Mouse (Mus musculus): ENCODE measurements at regions not wholly inside any gene's neighbourhood (a gene's known extent, or its start where the extent isn't known, plus 50 kb on each side); places are given as distances from the start of the nearest gene placed in this dataset.
A peak's percentile ranks its signal among the peaks of the same experiment; 100 is the strongest.
"Not testable (repeated sequence)": the region's sequence is repeated elsewhere in the genome, so short reads cannot be mapped to it uniquely, and the experiment has no call there.

- Histone ChIP-seq H3K27ac (no peak overlapping the region), H3K36me3 (replicated peaks) (no peaks in the 10 kb centered on the region), H3K4me1 (peaks cover 5% of the 10 kb centered on the region; the same call in 1 of the 2 replicates), H3K27me3 (ENCODE audit: poor library complexity, severe bottlenecking) (no peaks in the 10 kb centered on the region), H3K9me3 (no peaks in the 10 kb centered on the region), H3K4me3 (no peak overlapping the region)
- WGBS: 85% methylated on average over 2 of the region's 2 CpGs
- no peak for DNase-seq (ENCODE audit: extremely low spot score, low spot score)
These were observed 328.3 kb upstream of the Nox3 start for GRCm38 (mm10) chr17:4024384-4024783.

GRCm38 (mm10) chr17:4029202-4029601, 333.1 kb upstream of the Nox3 start:
- Histone ChIP-seq H3K27me3 (ENCODE audit: poor library complexity, severe bottlenecking) (no peaks in the 10 kb centered on the region), H3K27ac (no peak overlapping the region), H3K4me1 (peaks cover 5% of the 10 kb centered on the region; the same call in 1 of the 2 replicates), H3K36me3 (replicated peaks) (no peaks in the 10 kb centered on the region), H3K9me3 (no peaks in the 10 kb centered on the region), H3K4me3 (no peak overlapping the region)
- whole genome bisulfite sequencing: 75% methylated on average over 9 of the region's 9 CpGs
- no peak for DNase-seq (ENCODE audit: extremely low spot score, low spot score)

GRCm38 (mm10) chr17:4034816-4035360, 338.8 kb upstream of the Nox3 start:
- Histone ChIP-seq H3K4me1 (peaks cover 6% of the 10 kb centered on the region), H3K9me3 (no peaks in the 10 kb centered on the region), H3K27me3 (ENCODE audit: poor library complexity, severe bottlenecking) (no peaks in the 10 kb centered on the region), H3K4me3 (no peak overlapping the region), H3K27ac (no peak overlapping the region), H3K36me3 (replicated peaks) (no peaks in the 10 kb centered on the region)
- DNase-seq (ENCODE audit: extremely low spot score, low spot score): no peak
- 82% methylated on average over 3 of the region's 3 CpGs for WGBS

- no peaks in the 10 kb centered on the region for H3K9me3 ChIP-seq
- peak; percentile 29 for DNase-seq (ENCODE audit: extremely low spot score, low spot score)
- H3K4me1 ChIP-seq: peaks cover 16% of the 10 kb centered on the region
- peak overlapping the region; percentile 74 for H3K27ac ChIP-seq
- no peak overlapping the region for H3K4me3 ChIP-seq
- H3K27me3 ChIP-seq (ENCODE audit: poor library complexity, severe bottlenecking): no peaks in the 10 kb centered on the region
- 36% methylated on average over 5 of the region's 5 CpGs for WGBS
- H3K36me3 ChIP-seq (replicated peaks): no peaks in the 10 kb centered on the region
These were observed 344.1 kb upstream of the Nox3 start for GRCm38 (mm10) chr17:4040104-4040664.

GRCm38 (mm10) chr17:4060186-4060585, 364.1 kb upstream of the Nox3 start:
- not testable (repeated sequence) for H3K9me3 ChIP-seq; H3K36me3 ChIP-seq (replicated peaks); H3K27ac ChIP-seq; H3K4me1 ChIP-seq; H3K4me3 ChIP-seq; H3K27me3 ChIP-seq (ENCODE audit: poor library complexity, severe bottlenecking); DNase-seq (ENCODE audit: extremely low spot score, low spot score)

- WGBS: 80% methylated on average over 2 of the region's 2 CpGs
- no peak for DNase-seq (ENCODE audit: extremely low spot score, low spot score)
- H3K9me3 ChIP-seq: no peaks in the 10 kb centered on the region
- no peaks in the 10 kb centered on the region for H3K36me3 ChIP-seq (replicated peaks)
- H3K4me1 ChIP-seq: no peaks in the 10 kb centered on the region
- no peak overlapping the region for H3K27ac ChIP-seq
- no peak overlapping the region for H3K4me3 ChIP-seq
- H3K27me3 ChIP-seq (ENCODE audit: poor library complexity, severe bottlenecking): no peaks in the 10 kb centered on the region
These were observed 377.3 kb upstream of the Nox3 start for GRCm38 (mm10) chr17:4073381-4073780.

GRCm38 (mm10) chr17:4080564-4080963, 384.5 kb upstream of the Nox3 start:
- no peaks in the 10 kb centered on the region for H3K36me3 ChIP-seq (replicated peaks)
- no peaks in the 10 kb centered on the region for H3K27me3 ChIP-seq (ENCODE audit: poor library complexity, severe bottlenecking)
- no peak overlapping the region for H3K4me3 ChIP-seq
- no peak for DNase-seq (ENCODE audit: extremely low spot score, low spot score)
- no peaks in the 10 kb centered on the region for H3K9me3 ChIP-seq
- H3K4me1 ChIP-seq: no peaks in the 10 kb centered on the region
- 90% methylated on average over 2 of the region's 2 CpGs for WGBS
- H3K27ac ChIP-seq: no peak overlapping the region

GRCm38 (mm10) chr17:4094621-4095020, 398.6 kb upstream of the Nox3 start:
- H3K27ac ChIP-seq: no peak overlapping the region
- no peaks in the 10 kb centered on the region for H3K9me3 ChIP-seq
- 88% methylated on average over 1 of the region's 1 CpGs for whole genome bisulfite sequencing
- H3K4me1 ChIP-seq: no peaks in the 10 kb centered on the region
- no peaks in the 10 kb centered on the region for H3K36me3 ChIP-seq (replicated peaks)
- H3K4me3 ChIP-seq: no peak overlapping the region
- H3K27me3 ChIP-seq (ENCODE audit: poor library complexity, severe bottlenecking): no peaks in the 10 kb centered on the region
- no peak for DNase-seq (ENCODE audit: extremely low spot score, low spot score)

- WGBS: 90% methylated on average over 3 of the region's 3 CpGs
- H3K27me3 ChIP-seq (ENCODE audit: poor library complexity, severe bottlenecking): no peaks in the 10 kb centered on the region
- H3K4me1 ChIP-seq: no peaks in the 10 kb centered on the region
- H3K27ac ChIP-seq: no peak overlapping the region
- DNase-seq (ENCODE audit: extremely low spot score, low spot score): no peak
- no peaks in the 10 kb centered on the region for H3K36me3 ChIP-seq (replicated peaks)
- no peak overlapping the region for H3K4me3 ChIP-seq
- no peaks in the 10 kb centered on the region for H3K9me3 ChIP-seq
These were observed 407.3 kb upstream of the Nox3 start for GRCm38 (mm10) chr17:4103321-4103720.

- Histone ChIP-seq H3K36me3 (replicated peaks) (no peaks in the 10 kb centered on the region), H3K27ac (no peak overlapping the region), H3K9me3 (no peaks in the 10 kb centered on the region), H3K4me3 (no peak overlapping the region), H3K27me3 (ENCODE audit: poor library complexity, severe bottlenecking) (no peaks in the 10 kb centered on the region), H3K4me1 (no peaks in the 10 kb centered on the region)
- no peak for DNase-seq (ENCODE audit: extremely low spot score, low spot score)
- WGBS: 53% methylated on average over 3 of the region's 3 CpGs
These were observed 413.2 kb upstream of the Nox3 start for GRCm38 (mm10) chr17:4109263-4109662.

- Histone ChIP-seq H3K27me3 (ENCODE audit: poor library complexity, severe bottlenecking) (no peaks in the 10 kb centered on the region), H3K4me1 (no peaks in the 10 kb centered on the region), H3K4me3 (no peak overlapping the region), H3K27ac (no peak overlapping the region), H3K9me3 (no peaks in the 10 kb centered on the region), H3K36me3 (replicated peaks) (no peaks in the 10 kb centered on the region)
- 90% methylated on average over 4 of the region's 4 CpGs for WGBS
- no peak for DNase-seq (ENCODE audit: extremely low spot score, low spot score)
These were observed 417.0 kb upstream of the Nox3 start for GRCm38 (mm10) chr17:4113021-4113420.

- H3K27ac ChIP-seq: no peak overlapping the region
- H3K36me3 ChIP-seq (replicated peaks): no peaks in the 10 kb centered on the region
- no peak overlapping the region for H3K4me3 ChIP-seq
- 89% methylated on average over 3 of the region's 3 CpGs for WGBS
- H3K27me3 ChIP-seq (ENCODE audit: poor library complexity, severe bottlenecking): no peaks in the 10 kb centered on the region
- DNase-seq (ENCODE audit: extremely low spot score, low spot score): no peak
- no peaks in the 10 kb centered on the region for H3K4me1 ChIP-seq
- H3K9me3 ChIP-seq: no peaks in the 10 kb centered on the region
These were observed 420.4 kb upstream of the Nox3 start for GRCm38 (mm10) chr17:4116476-4116875.

- no peaks in the 10 kb centered on the region for H3K27me3 ChIP-seq (ENCODE audit: poor library complexity, severe bottlenecking)
- H3K36me3 ChIP-seq (replicated peaks): no peaks in the 10 kb centered on the region
- H3K9me3 ChIP-seq: no peaks in the 10 kb centered on the region
- DNase-seq (ENCODE audit: extremely low spot score, low spot score): no peak
- H3K27ac ChIP-seq: no peak overlapping the region
- no peaks in the 10 kb centered on the region for H3K4me1 ChIP-seq
- WGBS: 71% methylated on average over 3 of the region's 3 CpGs
- H3K4me3 ChIP-seq: no peak overlapping the region
These were observed 437.6 kb upstream of the Nox3 start for GRCm38 (mm10) chr17:4133678-4134077.

- Histone ChIP-seq H3K27ac (no peak overlapping the region), H3K9me3 (no peaks in the 10 kb centered on the region), H3K4me1 (no peaks in the 10 kb centered on the region), H3K36me3 (replicated peaks) (no peaks in the 10 kb centered on the region), H3K4me3 (no peak overlapping the region), H3K27me3 (ENCODE audit: poor library complexity, severe bottlenecking) (no peaks in the 10 kb centered on the region)
- 91% methylated on average over 2 of the region's 2 CpGs for WGBS
- DNase-seq (ENCODE audit: extremely low spot score, low spot score): no peak
These were observed 467.4 kb upstream of the Nox3 start for GRCm38 (mm10) chr17:4163502-4163901.

Measured in forebrain, embryonic 10.5 days (tissue).